Mouse (Mus musculus) monocyte, adult 59 days (primary cell): ENCODE measurements around the gene Shisa7. TPM values are rescaled to one million over a fixed set of nuclear protein-coding genes. Genes with fewer than 3 reads are reported as not detected.

ENCODE experiments used
- total RNA-seq, 2 experiments: library from RNA; stranded (reverse); gene quantifications; one replicate each; pipeline ENCODE4 v1.2.4; 2023

Gene Shisa7
- total RNA-seq = 1 to 10 TPM; 1.2 to 1.5 TPM

GRCm38 (mm10) chr7:4844245-4844916, at the start of gene Shisa7:
Shisa7 (minus strand) TSS chr7:4844696.

GRCm38 (mm10) chr7:4876753-4877221, 32.3 kb upstream of the Shisa7 start, which contains the start of gene Isoc2a:
Isoc2a (plus strand) TSS chr7:4877153.

GRCm38 (mm10) chr7:4870133-4870532, 25.6 kb upstream of the Shisa7 start, which contains the start of gene Isoc2b:
Isoc2b (minus strand) TSS chr7:4870258.

GRCm38 (mm10) chr7:4812303-4813104, 32.0 kb downstream of the Shisa7 start, which contains the start of gene Ube2s:
Ube2s (minus strand) TSS chr7:4812590.

GRCm38 (mm10) chr7:4792278-4793212, 52.0 kb downstream of the Shisa7 start, which contains the start of gene Rpl28:
Rpl28 (plus strand) TSS chr7:4792874.

GRCm38 (mm10) chr7:4789436-4789935, 55.0 kb downstream of the Shisa7 start, which contains the start of gene Tmem238:
Tmem238 (minus strand) TSS chr7:4789656.

GRCm38 (mm10) chr7:4782759-4783158, 61.7 kb downstream of the Shisa7 start, which contains the start of the genes Il11 and Tmem190:
Il11 (minus strand) TSS chr7:4782859.
Tmem190 (plus strand) TSS chr7:4782937.

Other genes with a start within 250 kb of the Shisa7 start
- under 1 TPM; 0.49 to 0.66 TPM for gene Ptprh, start 240.7 kb downstream of the Shisa7 start, total RNA-seq
- 10 to 100 TPM; 31.8 to 32.8 TPM for gene Tmem86b, start 213.3 kb downstream of the Shisa7 start, total RNA-seq
- 100 to 1,000 TPM; 194 to 198 TPM for gene Ppp6r1, start 185.7 kb downstream of the Shisa7 start, total RNA-seq
- 10 to 100 TPM; 32.1 to 35.1 TPM for gene Hspbp1, start 159.6 kb downstream of the Shisa7 start, total RNA-seq
- under 1 TPM in 1 of 2 experiments, not detected in 1; 0.79 TPM for gene Brsk1, start 154.1 kb downstream of the Shisa7 start, total RNA-seq
- gene Tmem150b, start 119.4 kb downstream of the Shisa7 start, total RNA-seq = 10 to 100 TPM; 30.4 to 32.3 TPM
- 100 to 1,000 TPM; 133 to 143 TPM for gene Kmt5c, start 104.6 kb downstream of the Shisa7 start, total RNA-seq
- gene Cox6b2, start 91.6 kb downstream of the Shisa7 start, total RNA-seq = 10 to 100 TPM; 14.3 to 17.8 TPM
- gene Fam71e2, start 73.4 kb downstream of the Shisa7 start, total RNA-seq = not detected
- not detected for gene Il11, start 61.8 kb downstream of the Shisa7 start, total RNA-seq
- gene Tmem190, start 61.8 kb downstream of the Shisa7 start, total RNA-seq = not detected
- gene Tmem238, start 55.0 kb downstream of the Shisa7 start, total RNA-seq = 1 to 10 TPM; 1.3 to 1.9 TPM
- 1,000 to 10,000 TPM; 1,418 to 1,752 TPM for gene Rpl28, start 51.8 kb downstream of the Shisa7 start, total RNA-seq
- gene Ube2s, start 32.1 kb downstream of the Shisa7 start, total RNA-seq = 100 to 1,000 TPM; 114 to 117 TPM
- gene Isoc2b, start 25.6 kb upstream of the Shisa7 start, total RNA-seq = 1 to 10 TPM; 6.4 to 7.2 TPM
- gene Isoc2a, start 32.5 kb upstream of the Shisa7 start, total RNA-seq = 10 to 100 TPM; 11.6 to 14.8 TPM
- not detected for gene Gm36210, start 61.8 kb upstream of the Shisa7 start, total RNA-seq
- 10 to 100 TPM; 17.1 to 18.6 TPM for gene Zfp628, start 70.5 kb upstream of the Shisa7 start, total RNA-seq
- gene Nat14, start 77.3 kb upstream of the Shisa7 start, total RNA-seq = 1 to 10 TPM; 3.6 to 6.4 TPM
- under 1 TPM in 1 of 2 experiments, not detected in 1; 0.12 TPM for gene Ssc5d, start 81.1 kb upstream of the Shisa7 start, total RNA-seq
- gene Sbk2, start 119.7 kb upstream of the Shisa7 start, total RNA-seq = not detected
- not detected for gene Sbk3, start 126.5 kb upstream of the Shisa7 start, total RNA-seq
- 1 to 10 TPM; 6.0 to 6.5 TPM for gene Zfp579, start 151.5 kb upstream of the Shisa7 start, total RNA-seq
- 10 to 100 TPM; 16.2 to 20.5 TPM for gene Zfp524, start 169.7 kb upstream of the Shisa7 start, total RNA-seq
- gene Fiz1, start 170.0 kb upstream of the Shisa7 start, total RNA-seq = 10 to 100 TPM; 35.3 to 42.1 TPM
- not detected for gene Gm44973, start 170.8 kb upstream of the Shisa7 start, total RNA-seq
- gene Zfp865, start 175.7 kb upstream of the Shisa7 start, total RNA-seq = 10 to 100 TPM; 29.5 to 31.5 TPM
- gene Ccdc106, start 175.9 kb upstream of the Shisa7 start, total RNA-seq = 1 to 10 TPM in 1 of 2 experiments, under 1 TPM in 1; 0.86 to 1.5 TPM
- gene 4632433K11Rik, start 189.4 kb upstream of the Shisa7 start, total RNA-seq = under 1 TPM in 1 of 2 experiments, not detected in 1; 0.76 TPM
- 1 to 10 TPM; 3.2 to 3.4 TPM for gene Zfp784, start 193.8 kb upstream of the Shisa7 start, total RNA-seq
- gene Zfp580, start 206.8 kb upstream of the Shisa7 start, total RNA-seq = 1 to 10 TPM in 1 of 2 experiments, not detected in 1; 1.3 TPM
- 100 to 1,000 TPM; 287 to 299 TPM for gene U2af2, start 217.4 kb upstream of the Shisa7 start, total RNA-seq
- 100 to 1,000 TPM; 235 to 258 TPM for gene Epn1, start 235.5 kb upstream of the Shisa7 start, total RNA-seq